Mouse (Mus musculus) cerebellum, postnatal 14 days (tissue): ENCODE results near the gene Slc7a7.
A peak's percentile ranks its signal among the peaks of the same experiment; 100 is the strongest.
"Not testable (repeated sequence)": the region's sequence is repeated elsewhere in the genome, so short reads cannot be mapped to it uniquely, and the experiment has no call there.

Source experiments
- DNase-seq, 2 experiments: peaks; one replicate each; pipeline ENCODE4 v3.0.0; 2021; ENCODE audit warnings: mixed read lengths in 2 of 2

The Slc7a7 gene

DNA sequence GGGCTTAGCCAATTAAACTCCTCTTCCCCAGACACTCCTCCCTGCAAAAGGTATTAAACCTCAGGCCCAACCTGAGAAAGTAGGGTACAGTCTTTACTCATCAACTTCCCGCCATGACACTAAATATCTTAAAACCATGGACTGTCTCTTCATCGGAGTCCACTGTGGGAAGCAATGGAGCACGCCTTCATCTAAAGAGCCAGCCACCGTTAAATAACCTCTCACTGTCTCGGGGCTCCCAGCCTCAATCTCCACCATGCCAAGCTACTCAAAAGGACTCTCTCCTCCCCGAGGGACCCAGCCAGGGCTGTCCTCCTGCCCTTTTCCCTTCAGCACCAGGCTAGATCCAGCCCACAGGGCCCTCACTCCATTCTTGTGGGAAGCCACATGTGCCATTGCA lies 47.0 kb downstream of the Slc7a7 start:
- DNase-seq: no peak

DNA sequence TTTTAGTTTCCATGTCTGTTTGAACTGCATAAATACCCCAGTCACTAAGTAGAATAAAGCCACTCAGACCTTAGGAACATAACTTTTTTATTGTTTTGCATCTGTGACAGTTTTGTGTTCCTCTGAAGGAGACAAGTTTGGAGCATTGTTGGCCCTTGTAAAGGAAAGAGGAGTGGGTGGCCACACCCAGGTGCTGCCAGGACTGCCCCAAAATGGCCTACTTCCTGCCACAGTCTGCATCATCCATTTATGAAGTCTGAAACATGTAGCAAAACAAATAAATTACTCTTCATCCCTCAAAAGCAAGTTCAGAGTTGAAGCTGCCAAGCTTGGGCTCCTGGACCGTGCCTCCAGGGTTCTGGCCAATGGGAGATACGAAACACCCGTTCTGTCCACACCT lies 48.2 kb downstream of the Slc7a7 start:
- no peak for DNase-seq

DNA sequence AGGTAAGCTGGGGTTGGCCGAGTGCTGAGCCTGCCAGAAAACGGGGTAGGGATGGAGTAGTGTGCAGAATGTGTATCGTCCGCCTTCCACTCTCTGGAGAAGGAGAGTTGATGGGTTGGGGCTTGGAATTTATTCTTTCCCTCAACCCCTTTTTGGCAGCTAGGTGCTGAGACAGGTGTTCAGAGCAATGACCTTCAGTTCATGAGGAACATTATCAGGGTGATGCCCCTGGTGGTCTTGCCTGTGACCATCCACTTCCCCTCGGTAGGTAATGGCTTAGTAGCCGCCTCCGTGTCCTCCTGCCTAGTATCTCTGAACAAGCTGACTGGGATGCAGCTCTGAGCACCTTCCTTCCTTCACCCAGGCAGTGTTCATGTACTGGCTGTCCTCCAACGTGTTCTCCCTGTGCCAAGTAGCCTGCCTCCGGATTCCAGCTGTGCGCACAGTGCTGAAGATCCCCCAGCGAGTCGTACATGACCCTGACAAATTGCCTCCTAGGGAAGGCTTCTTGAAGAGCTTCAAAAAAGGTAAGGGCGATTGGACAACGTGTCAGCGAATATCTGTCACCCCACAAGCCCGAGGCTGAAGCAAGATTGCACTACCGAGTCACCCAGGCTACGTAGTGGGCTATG lies 50.0 kb downstream of the Slc7a7 start:
- DNase-seq: no peak

DNA sequence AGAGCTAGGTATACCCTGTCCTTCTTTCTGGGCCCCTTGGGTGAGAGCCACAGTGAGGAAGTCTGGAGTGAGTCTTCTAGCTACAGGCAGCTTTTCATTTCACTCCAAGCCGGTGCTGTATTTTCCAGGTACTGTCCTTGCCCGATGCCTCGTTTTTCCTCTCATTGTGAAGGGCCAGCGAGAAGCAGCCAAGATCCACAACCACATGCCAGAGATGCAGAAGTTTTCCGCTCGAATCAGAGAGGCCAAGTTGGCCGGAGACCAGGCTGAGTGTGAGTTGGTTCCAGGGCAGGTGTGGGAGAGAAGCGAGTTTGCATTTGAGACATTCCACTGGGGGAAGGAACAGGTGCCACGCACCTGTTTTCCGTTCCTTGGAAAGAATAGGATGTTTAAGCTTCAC lies 51.0 kb downstream of the Slc7a7 start:
- DNase-seq: no peak

DNA sequence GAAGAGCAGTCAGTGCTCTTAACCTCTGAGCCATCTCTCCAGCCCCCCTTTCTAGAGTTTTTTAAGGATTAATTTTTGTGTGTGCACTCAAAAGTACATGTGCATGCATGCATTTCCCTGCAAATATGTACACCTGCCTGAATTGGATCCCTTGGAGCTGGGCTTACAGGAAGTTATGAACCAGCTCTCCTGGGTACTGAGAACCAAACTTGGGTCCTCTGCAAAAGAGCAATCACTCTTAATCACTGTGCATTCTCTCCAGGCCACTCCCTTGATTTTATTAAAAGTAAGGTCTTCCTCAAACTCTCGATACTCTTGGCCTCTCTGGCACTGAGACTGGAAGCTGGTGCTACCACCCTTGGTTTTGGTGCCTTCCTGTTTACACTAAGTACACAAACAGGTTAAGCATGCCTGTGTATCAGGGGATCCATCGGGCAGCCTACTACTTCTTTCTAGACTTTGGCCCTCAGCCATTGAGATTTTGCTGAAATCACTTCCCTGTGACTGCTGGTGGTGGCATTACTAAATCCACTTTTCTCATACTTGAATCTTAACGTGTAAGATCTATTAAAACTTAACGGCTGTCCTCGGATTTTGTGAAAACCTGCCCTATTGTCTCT lies 52.4 kb downstream of the Slc7a7 start:
- DNase-seq: no peak

DNA sequence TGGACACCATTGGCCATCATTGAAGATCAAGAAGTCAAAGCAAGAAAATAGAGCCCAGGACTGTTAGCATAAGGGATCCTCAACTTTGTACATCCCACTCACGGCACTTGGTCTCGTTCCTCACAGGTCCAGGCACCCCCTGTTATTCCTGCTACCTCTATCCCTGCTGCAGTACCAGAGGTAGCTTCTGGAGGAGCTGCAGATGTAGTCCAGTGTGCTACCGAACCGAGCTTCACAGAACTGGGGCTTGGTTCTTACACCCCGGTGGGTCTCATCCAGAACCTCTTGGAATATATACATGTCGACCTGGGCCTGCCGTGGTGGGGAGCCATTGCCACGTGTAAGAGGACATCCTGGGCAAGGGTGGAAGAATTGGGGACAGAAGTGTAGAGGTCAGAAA lies 54.4 kb downstream of the Slc7a7 start:
- no peak for DNase-seq

DNA sequence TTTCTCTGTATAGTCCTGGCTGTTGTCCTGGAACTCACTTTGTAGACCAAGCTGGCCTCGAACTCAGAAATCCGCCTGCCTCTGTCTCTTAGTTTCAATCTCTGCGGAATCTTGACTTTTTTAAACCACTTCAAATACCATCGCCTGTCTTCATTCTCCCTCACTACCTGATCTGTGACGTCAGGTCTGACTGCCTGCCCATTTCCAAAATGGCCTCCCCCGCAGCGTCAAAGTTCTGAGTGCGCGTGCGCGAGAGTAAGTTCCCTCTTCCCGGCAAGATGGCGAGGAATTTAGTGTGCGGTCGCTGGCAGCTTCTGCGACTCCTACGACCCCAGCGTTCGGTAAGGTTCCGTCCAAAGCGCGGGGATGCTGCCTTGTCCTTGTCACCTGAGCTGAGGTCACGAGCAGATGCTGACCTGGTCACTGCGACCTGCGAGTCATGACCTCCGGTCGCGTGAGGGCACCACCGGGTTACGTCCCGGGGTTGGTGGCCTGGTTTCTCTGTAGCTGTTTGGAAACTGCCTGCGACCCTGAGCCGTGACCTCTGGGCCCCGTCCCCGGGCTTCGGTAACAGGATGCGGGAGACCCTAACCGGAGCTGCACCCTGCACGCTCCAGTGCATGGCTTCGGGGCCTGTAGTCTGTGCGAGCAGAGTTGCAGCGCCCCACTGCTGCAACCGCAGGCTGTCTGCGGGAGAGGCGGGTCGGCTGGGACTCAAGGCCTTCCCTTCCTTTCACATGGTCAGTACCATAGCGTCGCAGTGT lies 56.8 kb downstream of the Slc7a7 start, which contains the start of gene Oxa1l:
TSS of gene Oxa1l (plus strand) at position 258 of the 764 bp plus-strand sequence.
- peak; percentile 98 to 99 for DNase-seq

DNA sequence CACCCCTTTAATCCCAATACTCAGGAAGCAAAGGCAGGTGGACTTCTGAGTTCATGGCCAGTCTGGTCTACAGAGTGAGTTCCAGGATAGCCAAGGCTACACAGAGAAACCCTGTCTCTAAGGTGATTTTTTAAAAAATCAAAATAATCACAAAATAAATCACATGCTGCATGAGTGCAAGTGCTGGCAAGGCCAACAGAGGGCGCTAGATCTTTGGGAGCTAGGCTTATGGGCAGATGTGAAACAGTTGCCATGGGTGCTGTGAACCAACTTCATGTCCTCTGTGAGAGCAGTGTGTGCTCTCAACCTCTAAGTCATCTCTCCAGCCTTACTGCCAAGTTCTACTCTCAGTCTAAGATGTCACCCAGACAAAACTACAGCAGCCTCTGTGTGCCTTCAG lies 63.2 kb downstream of the Slc7a7 start:
- no peak for DNase-seq

DNA sequence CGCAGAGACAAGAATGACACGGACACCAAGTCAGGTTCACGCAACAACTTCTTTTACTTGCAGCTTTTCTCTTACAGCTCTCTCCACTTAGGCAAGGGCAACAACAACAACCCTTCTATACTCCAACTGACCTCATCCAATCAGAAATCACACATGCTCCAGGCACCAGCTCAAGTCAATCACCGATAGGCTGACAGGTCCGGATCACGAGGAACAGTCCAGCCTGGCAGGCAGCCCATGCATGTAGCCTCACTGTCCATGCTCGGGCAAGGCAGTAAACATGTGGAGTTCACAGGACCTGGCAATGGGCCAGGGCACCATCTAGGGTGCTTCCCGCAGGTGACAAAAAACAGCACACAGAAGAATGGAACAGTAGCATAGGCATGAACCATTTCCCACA lies 65.3 kb downstream of the Slc7a7 start:
- DNase-seq: no peak

DNA sequence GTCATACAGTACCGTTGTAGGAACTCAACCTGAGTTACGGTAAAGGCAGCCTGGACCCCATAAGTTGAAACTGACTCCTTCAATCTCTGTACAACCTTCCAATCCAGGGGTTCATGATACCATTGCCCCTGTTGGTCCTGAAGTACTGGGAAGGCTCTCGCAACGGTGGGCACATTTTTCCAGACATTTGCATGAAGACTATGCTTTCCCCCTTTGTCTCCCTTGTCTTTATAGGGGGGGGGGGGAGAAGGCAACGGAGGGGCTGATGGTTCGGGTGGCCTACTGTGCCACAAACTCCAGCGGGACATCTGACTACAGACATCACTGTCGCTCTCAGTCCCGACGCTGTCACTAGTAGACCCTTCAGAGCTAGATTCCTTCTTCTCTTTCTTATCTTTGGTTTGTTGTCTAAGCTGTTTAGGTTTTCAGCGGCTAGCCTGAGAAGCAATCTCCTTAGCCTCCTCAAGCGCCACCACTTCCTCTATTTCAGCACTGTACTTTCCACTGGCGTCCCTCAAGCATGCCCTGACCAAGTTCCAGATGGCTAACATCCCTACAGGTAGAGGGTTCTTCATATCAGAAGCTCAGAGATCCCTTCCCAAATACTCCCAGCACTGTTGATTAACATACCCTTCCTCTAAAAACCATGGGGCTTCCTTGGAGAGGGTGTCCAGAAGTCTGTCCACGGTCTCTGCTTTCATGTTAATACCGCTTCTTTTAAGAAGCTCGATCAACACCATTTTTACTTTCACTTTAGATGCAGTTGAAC lies 66.6 kb downstream of the Slc7a7 start:
- DNase-seq: not testable (repeated sequence)

DNA sequence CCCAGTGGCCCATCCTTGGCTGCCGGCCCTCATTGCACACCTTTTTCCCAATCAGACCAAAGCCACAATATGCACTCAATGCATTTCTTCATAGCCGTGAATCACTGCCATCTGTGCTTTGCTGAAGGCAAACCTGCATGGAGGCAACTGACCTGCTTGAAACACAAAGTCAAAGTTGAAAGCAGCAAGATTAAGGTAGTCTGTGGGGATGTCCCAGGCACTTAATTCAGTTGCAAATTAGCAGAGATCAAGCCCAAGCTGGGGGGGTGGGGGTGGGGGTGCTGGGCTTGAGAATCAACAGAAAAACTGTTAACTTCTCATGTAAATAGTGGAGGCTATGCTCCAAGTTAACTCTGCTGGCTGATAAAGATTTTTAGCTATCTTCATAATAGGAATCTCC lies 75.8 kb downstream of the Slc7a7 start:
- not testable (repeated sequence) for DNase-seq

DNA sequence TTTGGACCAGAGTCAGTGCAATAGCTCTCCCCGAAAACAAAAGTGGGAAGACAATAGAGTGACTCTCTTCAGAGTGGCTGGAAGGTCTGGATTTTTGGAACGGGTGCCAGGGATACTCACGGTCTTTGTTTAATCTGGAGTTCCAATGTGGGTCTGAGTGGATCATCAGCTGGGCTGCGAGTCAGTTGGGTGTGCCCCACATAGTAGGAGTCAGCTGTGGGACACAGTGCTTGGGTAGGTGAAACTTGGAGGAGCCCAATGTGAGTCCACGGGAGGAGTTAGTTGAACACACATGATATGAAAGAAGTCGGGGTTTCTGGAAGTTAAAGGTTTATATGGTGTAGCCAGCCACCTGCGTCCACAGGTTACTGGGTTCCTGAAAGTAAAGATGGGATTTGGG lies 76.7 kb downstream of the Slc7a7 start:
- no peak for DNase-seq

DNA sequence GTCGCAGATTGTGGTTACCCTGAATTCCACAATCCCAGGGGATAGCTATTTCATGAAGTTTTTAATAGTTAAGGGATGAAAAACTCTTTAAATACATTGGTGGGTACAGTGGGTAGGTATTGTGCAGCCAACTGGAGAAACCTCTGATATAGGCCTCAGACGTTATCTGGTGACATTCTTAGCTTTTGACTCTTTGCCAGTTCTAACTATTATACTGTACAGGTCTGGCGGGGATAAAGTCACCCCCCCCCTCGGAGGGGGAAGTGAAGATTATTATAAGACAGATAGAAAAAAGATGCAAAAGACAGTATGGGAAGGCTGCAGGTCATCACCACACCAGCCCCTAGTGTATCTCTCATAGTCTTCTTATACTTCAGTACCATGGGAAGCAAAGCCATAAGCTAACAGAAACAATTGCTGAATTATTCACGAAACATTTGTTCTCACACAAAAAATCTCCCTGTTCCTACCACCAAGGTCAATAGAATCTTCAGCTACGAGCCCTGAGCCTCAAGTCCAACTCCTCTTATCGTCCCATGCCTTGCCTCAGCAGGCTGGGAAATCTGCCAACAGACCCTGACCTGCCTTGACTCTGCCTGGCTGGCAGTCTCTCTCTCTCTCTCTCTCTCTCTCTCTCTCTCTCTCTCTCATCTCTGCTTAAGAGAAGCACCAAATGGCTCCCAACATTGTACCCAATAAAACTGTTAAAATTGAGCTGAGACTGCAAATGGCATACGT lies 84.0 kb downstream of the Slc7a7 start:
- peak; percentile 3 to 12 for DNase-seq

DNA sequence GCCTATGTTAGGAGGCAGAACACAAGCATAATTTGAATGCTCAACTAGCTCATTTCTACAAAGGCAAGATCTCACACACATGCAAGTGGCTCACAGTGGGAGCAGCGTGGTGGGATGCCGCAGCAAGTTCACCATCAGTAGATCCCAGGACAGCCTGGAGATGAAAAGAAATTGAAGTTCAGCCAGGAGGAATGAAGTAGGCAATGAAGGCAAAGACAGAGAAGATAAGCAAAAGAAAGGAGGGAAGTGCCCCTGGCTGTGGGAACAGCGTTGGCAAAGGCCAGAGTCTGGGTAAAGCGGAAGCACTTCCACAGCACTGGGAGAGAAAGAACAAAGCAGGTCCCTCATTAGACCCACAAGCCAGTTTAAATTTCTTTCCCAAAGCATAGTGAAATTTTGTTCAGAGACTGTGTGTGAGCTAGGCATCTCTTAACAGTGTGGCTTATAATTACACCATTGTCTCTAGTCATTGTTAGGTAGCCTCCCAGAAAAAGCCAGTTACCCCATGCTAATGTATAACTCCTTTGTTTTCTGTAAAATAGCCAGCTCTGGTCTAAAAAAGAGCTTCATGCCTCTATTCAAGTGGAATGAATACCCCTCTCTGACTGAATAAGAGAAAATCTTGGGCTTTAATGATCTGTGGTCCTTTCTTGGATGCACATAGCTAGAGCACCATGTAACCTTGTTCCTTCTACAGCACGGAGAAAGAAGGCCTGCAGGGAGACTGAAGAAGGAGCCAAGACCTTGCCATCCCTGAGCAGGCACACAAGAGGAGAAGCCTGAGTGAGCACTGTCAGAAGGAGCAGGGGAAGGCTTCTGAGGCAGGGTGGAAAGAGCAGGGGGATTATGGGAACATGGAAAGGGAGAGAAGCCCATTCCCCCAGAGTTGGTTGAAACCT lies 85.2 kb downstream of the Slc7a7 start:
- DNase-seq: no peak

DNA sequence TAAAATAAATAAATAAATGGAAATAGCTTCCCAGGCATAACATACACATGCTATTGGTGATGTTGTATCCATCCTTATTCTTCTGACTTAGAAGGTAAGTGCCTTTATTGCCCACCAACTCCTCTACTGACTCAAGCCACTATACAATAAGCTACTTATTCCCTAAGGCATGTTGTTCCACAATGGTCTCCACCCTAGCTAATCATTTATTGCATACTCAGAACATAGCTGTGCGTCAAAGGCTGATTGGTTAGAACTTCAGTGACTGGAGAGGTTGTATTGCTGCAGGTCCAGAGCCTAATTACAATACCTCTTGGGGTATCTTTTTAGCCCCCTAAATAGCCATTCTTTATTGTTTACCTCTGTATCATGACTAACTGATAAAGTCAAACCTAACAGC lies 86.4 kb downstream of the Slc7a7 start:
- no peak for DNase-seq

DNA sequence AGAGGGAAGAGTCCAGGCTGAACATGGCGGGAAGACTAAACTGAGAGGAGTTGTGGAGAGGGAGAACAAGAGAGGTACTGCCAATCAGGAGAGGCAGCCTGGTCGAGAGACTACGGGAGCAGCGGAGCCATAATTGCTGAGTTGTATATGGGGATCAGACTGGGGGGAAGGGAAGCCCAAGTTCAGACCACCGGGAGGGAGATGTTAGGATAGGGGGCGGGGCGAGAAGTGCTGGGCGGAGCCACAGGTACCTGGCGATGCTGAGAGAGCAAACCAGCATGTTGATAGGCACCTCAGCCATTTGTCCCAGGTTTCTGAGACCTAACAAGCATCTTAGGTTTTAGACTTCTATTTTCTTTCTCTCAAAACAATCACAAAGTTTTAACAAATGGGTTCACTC lies 88.4 kb downstream of the Slc7a7 start:
- DNase-seq: no peak

DNA sequence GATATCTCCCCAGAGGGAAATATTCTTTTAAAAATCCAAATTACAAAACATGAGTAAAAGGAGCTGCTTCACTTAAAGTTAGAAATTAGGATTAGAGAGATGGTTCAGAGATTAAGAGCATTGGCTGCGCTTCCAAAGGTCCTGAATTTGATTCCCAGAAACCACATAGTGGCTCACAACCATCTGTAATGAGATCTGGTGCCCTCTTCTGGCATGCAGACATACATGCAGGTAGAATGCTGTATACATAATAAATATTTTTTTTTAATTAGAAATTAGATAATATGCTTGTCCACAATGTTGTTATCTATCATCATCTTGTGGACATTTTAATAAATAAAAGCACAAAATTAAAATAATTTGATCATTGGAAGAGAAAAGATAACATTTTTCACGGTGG lies 89.0 kb downstream of the Slc7a7 start:
- no peak for DNase-seq

DNA sequence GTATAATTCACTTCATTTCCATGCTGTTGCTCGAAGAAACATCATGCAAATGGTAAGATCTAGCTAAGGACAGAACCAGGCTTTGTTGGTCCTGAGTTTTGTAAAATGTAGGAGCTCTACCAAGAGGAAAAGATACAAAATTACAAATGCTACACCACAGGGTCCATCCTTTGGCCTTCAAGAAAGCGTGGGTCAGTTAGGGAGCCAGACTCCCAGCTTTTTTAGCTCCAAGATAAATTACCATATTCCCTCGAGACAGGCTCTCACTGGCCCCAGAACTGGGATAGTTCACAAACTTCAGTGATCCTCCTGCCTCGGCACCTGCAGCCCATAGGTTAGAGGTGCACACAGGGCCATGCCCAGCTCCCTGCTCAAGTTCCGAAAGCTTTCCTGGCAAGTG lies 93.1 kb downstream of the Slc7a7 start:
- no peak for DNase-seq

DNA sequence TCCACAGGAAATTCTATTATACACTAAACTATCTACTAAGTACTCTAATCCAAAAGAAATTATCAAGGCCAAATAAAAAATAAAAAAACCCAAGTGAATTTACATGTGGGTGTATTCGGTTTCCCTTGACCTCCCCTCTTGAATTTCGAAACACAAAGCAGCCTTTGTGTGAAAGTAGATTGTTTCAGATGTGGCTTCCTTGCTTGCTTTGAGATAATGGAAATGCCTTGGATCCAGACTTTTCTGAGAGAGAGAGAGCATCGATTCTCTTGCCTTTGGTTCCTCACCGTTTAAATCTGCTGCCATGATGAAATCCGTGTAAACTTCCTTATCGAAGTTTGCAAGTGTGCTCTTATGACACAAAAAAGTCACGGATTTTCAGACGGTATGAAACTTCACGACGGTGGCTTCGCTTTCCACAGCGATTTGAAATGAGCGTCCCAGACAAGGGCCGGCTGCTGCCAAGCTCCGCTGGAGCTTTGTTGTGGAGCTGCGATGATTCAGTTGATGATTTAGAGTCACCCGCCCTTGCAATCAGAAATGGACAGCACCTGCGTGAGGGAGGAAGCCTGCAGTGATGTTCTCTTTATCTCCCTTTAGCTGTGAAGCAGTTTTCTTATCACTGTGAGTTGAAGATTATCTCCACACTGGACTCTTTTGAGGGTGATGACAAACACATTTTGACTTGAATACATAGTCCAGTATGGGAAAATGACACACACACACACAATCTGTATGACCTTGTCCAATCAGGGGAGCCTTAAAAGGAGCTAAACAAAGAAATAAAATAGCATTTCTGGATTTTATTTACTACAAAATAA lies 95.8 kb downstream of the Slc7a7 start:
- DNase-seq: no peak
